Mouse (Mus musculus) urinary bladder, postnatal 10 days (tissue): Measurements from ENCODE around the gene Adcy4.

Source experiments
- DNase-seq: peaks from one replicate; pipeline ENCODE4 v3.0.0; 2022; ENCODE audit warnings: low spot score

Gene Adcy4

DNA sequence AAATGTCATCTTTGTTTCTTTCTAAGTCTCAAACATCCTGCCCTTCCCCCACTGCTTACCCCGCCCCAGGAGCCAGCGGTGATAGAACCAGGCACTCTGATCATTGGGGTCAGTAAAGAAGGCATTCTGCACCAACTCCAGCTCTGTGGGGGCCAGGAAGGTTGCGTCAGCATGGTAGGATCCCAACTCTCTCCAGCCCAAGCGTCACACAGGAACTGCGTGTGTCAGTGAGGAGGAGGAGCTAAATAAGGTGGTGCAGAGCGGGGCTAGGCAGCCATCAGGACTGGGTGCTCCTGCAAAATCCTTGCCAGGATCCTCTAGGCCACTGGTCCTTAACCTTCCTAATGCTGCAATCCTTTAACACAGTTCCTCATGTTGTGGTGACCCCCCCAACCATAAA lies 64.2 kb downstream of the Adcy4 start:
- no peak for DNase-seq
